ENCODE assay signal across 26 mouse cellular contexts in the genomic region with DNA sequence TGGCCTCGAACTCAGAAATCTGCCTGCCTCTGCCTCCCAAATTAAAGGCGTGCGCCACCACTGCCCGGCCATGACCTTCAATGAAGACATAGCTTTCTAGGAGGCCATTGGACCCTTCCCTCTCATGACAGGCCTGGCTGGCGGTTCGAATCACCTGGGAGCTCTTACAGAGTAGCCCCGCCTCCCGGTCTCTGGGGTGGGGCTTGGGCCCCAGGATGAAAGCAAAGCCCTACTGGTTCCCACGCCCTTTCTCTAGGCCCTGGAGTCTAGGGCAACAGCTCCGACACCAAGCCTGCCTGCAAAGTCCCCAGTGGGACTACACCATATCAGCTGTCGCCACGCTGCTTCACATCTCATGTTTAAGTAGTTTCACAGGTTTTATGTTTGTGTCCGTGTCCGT. TPM values are rescaled to one million over a fixed set of nuclear protein-coding genes. Genes with fewer than 3 reads are reported as not detected.
DNase-seq lines count a peak whose midpoint lies in the region; TF ChIP-seq lines count a peak whose summit lies in the region.
"Had no signal": no experiment of that assay in that cellular context is flagged by ENCODE, and none has a peak within 500 bp of the region (broad histone marks: within the 10 kb centered on the region; RNA-seq: fewer than 3 reads in every experiment).

No protein-coding gene starts in this region.

- H3K27me3 ChIP-seq in testis, adult 2 months (ENCODE audit: control insufficient read depth, insufficient read depth, low read length), result no peaks in the 10 kb centered on the region
- H3K27me3 ChIP-seq: heart, embryonic 13.5 days had no signal

- H3K27ac ChIP-seq in testis, adult 2 months (ENCODE audit: control insufficient read depth, insufficient read depth, low read depth, low read length), result no peak overlapping the region
- H3K27ac ChIP-seq: forebrain, embryonic 10.5 days; forebrain, embryonic 13.5 days; heart, adult 2 months; hindbrain, embryonic 15.5 days had no signal

- H3K36me3 ChIP-seq in testis, adult 2 months (ENCODE audit: control insufficient read depth, insufficient read depth, low read length), result no peaks in the 10 kb centered on the region
- H3K36me3 ChIP-seq: forebrain, embryonic 10.5 days; hindbrain, embryonic 15.5 days had no signal

- TF ChIP-seq POLR2A in testis, adult 2 months (IDR thresholded peaks at IDR 0.05; ENCODE audit: control insufficient read depth, low read depth, low read length), result no peak

- TF ChIP-seq CTCF in testis, adult 2 months (IDR thresholded peaks at IDR 0.05; ENCODE audit: control insufficient read depth, insufficient read depth, insufficient replicate concordance, low read depth, low read length), result no peak

- peaks cover 7% of the 10 kb centered on the region for H3K4me1 ChIP-seq in testis, adult 2 months (ENCODE audit: control insufficient read depth, insufficient read depth, low read length)

- peak overlapping the region; percentile 22; the same call in 1 of the 2 replicates for H3K4me3 ChIP-seq in testis, adult 2 months (ENCODE audit: control insufficient read depth, low read depth, low read length)
- H3K4me3 ChIP-seq: forebrain, embryonic 10.5 days; forebrain, embryonic 13.5 days; heart, adult 2 months; heart, embryonic 13.5 days; hindbrain, embryonic 15.5 days had no signal

- peak; percentile 8 for DNase-seq in cerebellum, adult 9-10 months
- DNase-seq in cerebellum, adult 8-10 months, result no peak
- no peak for DNase-seq in testis, postnatal 14 days (ENCODE audit: low spot score)
- peak; percentile 87 for DNase-seq in ZHBTc4 (ENCODE audit: low read depth, low spot score)
- DNase-seq in layer of hippocampus, postnatal 10 days (ENCODE audit: low spot score in 2 of 2), result no peak
- DNase-seq: adrenal gland, adult 2 months; adrenal gland, postnatal 14 days; cerebellum, adult 11 months; cerebellum, adult 2 months; cerebellum, postnatal 14 days; gastrocnemius, postnatal 36 days; heart, adult 2 months; heart, postnatal 14 days had no signal

RNA-seq across cellular contexts. Expression of a gene that starts 7.3 kb away (rescaled TPM):
- 4.4 and 5.2 TPM in 2 replicates for polyA plus RNA-seq in testis, adult 2 months (2012; rRNA removed)
- 10 to 100 TPM in 1 of 2 experiments, 1 to 10 TPM in 1; 8.4 to 12.7 TPM for total RNA-seq in layer of hippocampus, postnatal 10 days (2021)

RNA-seq across cellular contexts. Expression of a gene that starts 17.4 kb away (rescaled TPM):
- polyA plus RNA-seq in testis, adult 2 months (2012; rRNA removed), result 0.32 and 0.57 TPM in 2 replicates
- not detected for total RNA-seq in layer of hippocampus, postnatal 10 days (2021)
- total RNA-seq: adrenal gland, adult 2 months; adrenal gland, postnatal 14 days; adrenal gland, postnatal 4 days; gastrocnemius, adult 8-10 months; gastrocnemius, postnatal 36 days; granulocyte monocyte progenitor cell, adult 5-6 weeks; heart, adult 2 months; heart, postnatal 14 days; heart, postnatal 4 days had no signal
- polyA plus RNA-seq: embryonic facial prominence, embryonic 14.5 days; forebrain, embryonic 10.5 days; forebrain, embryonic 13.5 days; forebrain, embryonic 16.5 days; hindbrain, embryonic 11.5 days had no signal

RNA-seq across cellular contexts. Expression of a gene that starts 49.5 kb away (rescaled TPM):
- polyA plus RNA-seq in testis, adult 2 months (2012; rRNA removed), result 2.7 and 3.4 TPM in 2 replicates
- 1 to 10 TPM; 1.9 to 4.3 TPM for total RNA-seq in layer of hippocampus, postnatal 10 days (2021)
- polyA plus RNA-seq: forebrain, embryonic 13.5 days; heart, embryonic 10.5 days had no signal

RNA-seq across cellular contexts. Expression of a gene that starts 49.8 kb away (rescaled TPM):
- polyA plus RNA-seq in testis, adult 2 months (2012; rRNA removed), result 0.95 and 0.96 TPM in 2 replicates
- total RNA-seq in layer of hippocampus, postnatal 10 days (2021), result 1 to 10 TPM; 4.4 to 5.7 TPM
- total RNA-seq: granulocyte monocyte progenitor cell, adult 5-6 weeks had no signal

RNA-seq across cellular contexts. Expression of a gene that starts 55.3 kb away (rescaled TPM):
- 31.4 and 34.1 TPM in 2 replicates for polyA plus RNA-seq in testis, adult 2 months (2012; rRNA removed)
- total RNA-seq in layer of hippocampus, postnatal 10 days (2021), result 10 to 100 TPM; 31.2 to 31.4 TPM
- total RNA-seq: granulocyte monocyte progenitor cell, adult 5-6 weeks had no signal

Comparison
In these comparisons a context has a peak if more than half of its experiments do, and no peak if none do; other contexts are left out.
1. DNase-seq: peak in cerebellum, adult 9-10 months (single experiment) and ZHBTc4 (single experiment); none in cerebellum, adult 8-10 months (single experiment), testis, postnatal 14 days (single experiment) and layer of hippocampus, postnatal 10 days (0 of 2).